Mouse (Mus musculus) urinary bladder, adult 18-20 months (tissue): ENCODE measurements around the gene Mllt6.
"Not testable (repeated sequence)": the region's sequence is repeated elsewhere in the genome, so short reads cannot be mapped to it uniquely, and the experiment has no call there.

Experiments used
- DNase-seq, 2 experiments: peaks; one replicate each; pipeline ENCODE4 v3.0.0; 2022; ENCODE audit warnings: low spot score in 2 of 2, mixed read lengths in 2 of 2

Gene Mllt6

GRCm38 (mm10) chr11:97714784-97715760 lies 51.9 kb downstream of the Mllt6 start:
- no peak for DNase-seq

GRCm38 (mm10) chr11:97716021-97716420 lies 52.8 kb downstream of the Mllt6 start:
- DNase-seq, result no peak

- no peak for DNase-seq
These were observed 54.4 kb downstream of the Mllt6 start for GRCm38 (mm10) chr11:97717369-97718280.

GRCm38 (mm10) chr11:97718281-97718860 lies 55.2 kb downstream of the Mllt6 start:
- no peak for DNase-seq

GRCm38 (mm10) chr11:97719041-97719440 lies 55.8 kb downstream of the Mllt6 start:
- DNase-seq, result no peak

GRCm38 (mm10) chr11:97721338-97721737 lies 58.1 kb downstream of the Mllt6 start:
- no peak for DNase-seq

GRCm38 (mm10) chr11:97723709-97724108 lies 60.5 kb downstream of the Mllt6 start:
- no peak for DNase-seq

- DNase-seq, result no peak
These were observed 65.1 kb downstream of the Mllt6 start for GRCm38 (mm10) chr11:97728311-97728710.

- DNase-seq, result no peak
These were observed 65.5 kb downstream of the Mllt6 start for GRCm38 (mm10) chr11:97728730-97729129.

- DNase-seq, result no peak
These were observed 70.5 kb downstream of the Mllt6 start for GRCm38 (mm10) chr11:97733689-97734088.

- DNase-seq, result not testable (repeated sequence)
These were observed 71.6 kb downstream of the Mllt6 start for GRCm38 (mm10) chr11:97734810-97735209.
